In genomic region chr9:18291571-18292429, GRCm38 (mm10) we compare ENCODE assay signal across 8 mouse cellular contexts. TPM values are rescaled to one million over a fixed set of nuclear protein-coding genes. Genes with fewer than 3 reads are reported as not detected.
DNase-seq lines count a peak whose midpoint lies in the region; ATAC-seq and TF ChIP-seq lines count a peak whose summit lies in the region.

Gene Chordc1, plus strand, starts transcription at chr9:18292125.

- peak within 1 kb of the TSS; percentile 87 for H3K27ac ChIP-seq in bone marrow macrophage, adult 2 months (ENCODE audit: insufficient read depth, low read depth, low read length)
- H3K27ac ChIP-seq in embryonic fibroblast, embryonic 13.5 days (ENCODE audit: insufficient read depth, low read length), result peak within 1 kb of the TSS; percentile 80
- H3K27ac ChIP-seq in kidney, embryonic 14.5 days (ENCODE audit: low read depth, low read length), result peak within 1 kb of the TSS; percentile 89
- H3K27ac ChIP-seq in limb, embryonic 15.5 days, result peak within 1 kb of the TSS; percentile 91

- peak; percentile 97 for DNase-seq in A20 (ENCODE audit: low read depth, low spot score)
- peak; percentile 93 to 95 for DNase-seq in heart, adult 9 months (ENCODE audit: low spot score in 2 of 2)
- peak; percentile 67 to 83 for DNase-seq in monocyte, adult 2 months (ENCODE audit: low read depth in 1 of 2, low spot score in 2 of 2)
- DNase-seq in spleen, postnatal 36 days (ENCODE audit: low spot score in 2 of 2), result peak; percentile 91 to 92

- peaks cover 4% of the 10 kb centered on the region for H3K4me1 ChIP-seq in bone marrow macrophage, adult 2 months (ENCODE audit: control insufficient read depth, insufficient read depth, low read length)
- no peaks in the 10 kb centered on the region for H3K4me1 ChIP-seq in embryonic fibroblast, embryonic 13.5 days (ENCODE audit: control insufficient read depth, insufficient read depth, low read length)
- peaks cover 8% of the 10 kb centered on the region; the same call in 1 of the 2 replicates for H3K4me1 ChIP-seq in kidney, embryonic 14.5 days (ENCODE audit: control insufficient read depth, insufficient read depth, low read length)
- H3K4me1 ChIP-seq in limb, embryonic 15.5 days, result peaks cover 7% of the 10 kb centered on the region

- no peaks in the 10 kb centered on the region for H3K9me3 ChIP-seq in kidney, embryonic 14.5 days (ENCODE audit: control insufficient read depth, low read length)
- no peaks in the 10 kb centered on the region for H3K9me3 ChIP-seq in limb, embryonic 15.5 days

- ATAC-seq in kidney, embryonic 14.5 days (ENCODE audit: low FRiP score, low TSS enrichment), result peak; percentile 99
- peak; percentile 97 for ATAC-seq in limb, embryonic 15.5 days (ENCODE audit: insufficient number of reproducible peaks, low FRiP score, low TSS enrichment, low read depth)

- H3K9ac ChIP-seq in kidney, embryonic 14.5 days (ENCODE audit: low read depth, low read length), result peak within 1 kb of the TSS; percentile 95
- peak within 1 kb of the TSS; percentile 82 for H3K9ac ChIP-seq in limb, embryonic 15.5 days

- H3K36me3 ChIP-seq in kidney, embryonic 14.5 days (ENCODE audit: control insufficient read depth, insufficient read depth, low read length), result no peaks in the 10 kb centered on the region
- H3K36me3 ChIP-seq in limb, embryonic 15.5 days, result no peaks in the 10 kb centered on the region

- H3K4me3 ChIP-seq in bone marrow macrophage, adult 2 months (ENCODE audit: insufficient read depth, low read length), result peak within 1 kb of the TSS; percentile 98
- peak within 1 kb of the TSS; percentile 74 for H3K4me3 ChIP-seq in embryonic fibroblast, embryonic 13.5 days (ENCODE audit: insufficient read depth, low read length)
- peak within 1 kb of the TSS; percentile 98 for H3K4me3 ChIP-seq in kidney, embryonic 14.5 days (ENCODE audit: low read length)
- H3K4me3 ChIP-seq in limb, embryonic 15.5 days, result peak within 1 kb of the TSS; percentile 91

- H3K27me3 ChIP-seq in kidney, embryonic 14.5 days (ENCODE audit: control insufficient read depth, insufficient read depth, low read length), result no peaks in the 10 kb centered on the region
- H3K27me3 ChIP-seq in limb, embryonic 15.5 days, result no peaks in the 10 kb centered on the region

- WGBS in kidney, embryonic 14.5 days, result 4% methylated on average over 49 of the region's 49 CpGs
- WGBS in limb, embryonic 15.5 days, result 3% methylated on average over 49 of the region's 49 CpGs

- peak within 1 kb of the TSS; percentile 85 for H3K4me2 ChIP-seq in kidney, embryonic 14.5 days (replicated peaks; ENCODE audit: low read depth, low read length)
- H3K4me2 ChIP-seq in limb, embryonic 15.5 days, result peak within 1 kb of the TSS; percentile 59

- no peak for TF ChIP-seq POLR2A in bone marrow macrophage, adult 2 months (IDR thresholded peaks at IDR 0.05; ENCODE audit: borderline replicate concordance, low read depth, low read length)
- peak; percentile 85 for TF ChIP-seq POLR2A in embryonic fibroblast, embryonic 13.5 days (IDR thresholded peaks at IDR 0.05; ENCODE audit: low read depth, low read length)

- TF ChIP-seq CTCF in bone marrow macrophage, adult 2 months (IDR thresholded peaks at IDR 0.05; ENCODE audit: low read depth, low read length), result no peak
- TF ChIP-seq CTCF in embryonic fibroblast, embryonic 13.5 days (IDR thresholded peaks at IDR 0.05; ENCODE audit: borderline replicate concordance, insufficient read depth, low read length), result no peak

RNA-seq across cellular contexts. Expression of gene Chordc1, which starts in this region (rescaled TPM):
- 52.3 and 66.3 TPM in 2 replicates for polyA plus RNA-seq in bone marrow macrophage, adult 2 months (2012; ENCODE audit: insufficient read depth, insufficient read length, missing spikeins)
- polyA plus RNA-seq in embryonic fibroblast, embryonic 13.5 days (2011; ENCODE audit: insufficient read length, low read depth, missing spikeins), result 85.2 and 96.4 TPM in 2 replicates
- 92.4 and 128 TPM in 2 replicates for polyA plus RNA-seq in kidney, embryonic 14.5 days (2014; fragmentation: Nextera tagmentation; extraction: Ambion mirVana)
- polyA plus RNA-seq in limb, embryonic 15.5 days (2015; fragmentation: Nextera tagmentation; extraction: Ambion mirVana), result 99.3 and 99.9 TPM in 2 replicates

Comparison
In these comparisons a context has a peak if more than half of its experiments do, and no peak if none do; other contexts are left out.
1. Peak in every context shown above with its lines: DNase-seq, ATAC-seq, H3K4me3 ChIP-seq and H3K27ac ChIP-seq.